Mouse (Mus musculus) CH12.LX (cell line): Measurements from ENCODE around the gene Deup1.

ENCODE experiments used
- BHLHE40 ChIP-seq: IDR thresholded peaks from 2 replicates; pipeline ENCODE4 v1.6.1; 2011; ENCODE audit warnings: mild to moderate bottlenecking, low read depth, low read length, improper control_type of control experiment
- CTCF ChIP-seq, 2 experiments: IDR thresholded peaks in 1 of 2; conservative IDR thresholded peaks in 1 of 2; 2 replicates each; pipeline ENCODE4 v1.5.1; 2011 to 2012; ENCODE audit warnings: low read depth in 2 of 2, low read length in 2 of 2, improper control_type of control experiment in 1 of 2, inconsistent platforms in 1 of 2, mild to moderate bottlenecking in 1 of 2, moderate library complexity in 1 of 2
- JUN ChIP-seq: IDR thresholded peaks from 2 replicates; pipeline ENCODE4 v1.6.1; 2011; ENCODE audit warnings: low read depth, mild to moderate bottlenecking, low read length, improper control_type of control experiment, moderate library complexity; ENCODE audit not compliant: insufficient read depth
- POLR2A ChIP-seq: IDR thresholded peaks from 2 replicates; pipeline ENCODE4 v1.6.1; 2011; ENCODE audit warnings: low read depth, mild to moderate bottlenecking, improper control_type of control experiment, low read length
- POLR2AphosphoS2 ChIP-seq: IDR thresholded peaks from 2 replicates; pipeline ENCODE4 v1.6.1; 2011; ENCODE audit warnings: low read depth, low read length, improper control_type of control experiment
- RCOR1 ChIP-seq: conservative IDR thresholded peaks from 2 replicates; pipeline ENCODE4 v1.6.1; 2012; ENCODE audit warnings: low read depth, mild to moderate bottlenecking, inconsistent platforms, low read length, improper control_type of control experiment
- TBP ChIP-seq: conservative IDR thresholded peaks from 2 replicates; pipeline ENCODE4 v1.6.1; 2011; ENCODE audit warnings: low read depth, low read length, improper control_type of control experiment

- no peak for TF ChIP-seq BHLHE40
- no peak for TF ChIP-seq TBP
- TF ChIP-seq CTCF (conservative IDR thresholded peaks at IDR 0.05 in 1 of 2, IDR thresholded peaks at IDR 0.05 in 1 of 2; ENCODE audit: low read depth in 2 of 2, low read length in 2 of 2), result no peak
- TF ChIP-seq RCOR1, result no peak
- no peak for TF ChIP-seq POLR2AphosphoS2
- no peak for TF ChIP-seq POLR2A
- TF ChIP-seq JUN, result no peak
These were observed 96.5 kb downstream of the Deup1 start for GRCm38 (mm10) chr9:15531204-15531603.
